Mouse (Mus musculus): ENCODE data around the gene Crygb. TPM values are rescaled to one million over a fixed set of nuclear protein-coding genes. Genes with fewer than 3 reads are reported as not detected.

Crygb gene
- polyA plus RNA-seq, 1 experiment: not detected

DNA sequence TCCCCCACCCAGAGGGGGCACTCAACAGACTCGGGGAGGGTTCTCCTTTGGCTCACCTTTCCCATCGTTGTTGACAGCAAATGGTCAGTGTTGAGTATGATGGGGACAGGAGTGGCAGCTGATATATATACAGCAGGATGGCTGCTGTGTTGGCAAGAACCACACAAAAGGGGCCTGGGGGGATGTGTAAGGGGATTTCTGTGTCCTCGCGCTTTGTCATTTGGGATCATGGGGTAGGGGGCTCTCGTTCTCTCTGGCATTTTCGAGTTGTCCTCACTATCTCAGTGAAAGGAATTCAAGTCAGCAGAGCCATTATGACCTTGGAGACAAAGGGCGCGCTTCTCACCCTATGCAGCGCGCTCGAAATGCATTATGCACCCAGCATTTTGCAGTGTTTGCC is 21.2 kb upstream of the Crygb start, which contains the start of gene Cryga:
Cryga (minus strand) TSS at position 101 of the 400 bp plus-strand sequence.
- TF ChIP-seq USF1 (IDR thresholded peaks at IDR 0.05; ENCODE audit: low read depth): no peak
- no peak for TF ChIP-seq TCF12 (IDR thresholded peaks at IDR 0.05; ENCODE audit: insufficient read depth, poor library complexity, severe bottlenecking)
- Histone ChIP-seq H3K36me3 (ENCODE audit: control insufficient read depth, insufficient read depth) (no peaks in the 10 kb centered on the region), H3K4me3 (no peak within 1 kb of the TSS), H3K27me3 (ENCODE audit: control insufficient read depth, insufficient read depth, insufficient read length) (no peaks in the 10 kb centered on the region), H3K4me2 (ENCODE audit: low read depth) (no peak within 1 kb of the TSS), H3K79me2 (ENCODE audit: control insufficient read depth, insufficient read depth) (no peaks in the 10 kb centered on the region), H3ac (ENCODE audit: control insufficient read depth, insufficient read length) (no peak within 1 kb of the TSS)

GRCm38 (mm10) chr1:65096953-65097352 is 14.9 kb upstream of the Crygb start:
- Histone ChIP-seq H3K79me2 (ENCODE audit: control insufficient read depth, insufficient read depth) (no peaks in the 10 kb centered on the region), H3K27me3 (ENCODE audit: control insufficient read depth, insufficient read depth, insufficient read length) (no peaks in the 10 kb centered on the region), H3K36me3 (ENCODE audit: control insufficient read depth, insufficient read depth) (no peaks in the 10 kb centered on the region), H3ac (ENCODE audit: control insufficient read depth, insufficient read length) (no peak overlapping the region), H3K4me2 (ENCODE audit: low read depth) (no peak overlapping the region), H3K4me3 (no peak overlapping the region)
- TF ChIP-seq MYOG (IDR thresholded peaks at IDR 0.05; ENCODE audit: control insufficient read depth in 1 of 3, insufficient read depth in 1 of 3, insufficient read length in 2 of 3, low read depth in 2 of 3) (no peak), REST (IDR thresholded peaks at IDR 0.05; ENCODE audit: insufficient read depth, insufficient read length) (no peak), TCF3 (IDR thresholded peaks at IDR 0.05; ENCODE audit: insufficient read length, low read depth) (no peak), TCF12 (IDR thresholded peaks at IDR 0.05; ENCODE audit: insufficient read depth, poor library complexity, severe bottlenecking) (no peak), SRF (IDR thresholded peaks at IDR 0.05; ENCODE audit: control insufficient read depth, insufficient read length, low read depth) (no peak), MYOD1 (IDR thresholded peaks at IDR 0.05; ENCODE audit: control insufficient read depth in 1 of 3, insufficient read length in 2 of 3, low read depth in 2 of 3) (no peak), CEBPB (IDR thresholded peaks at IDR 0.05; ENCODE audit: insufficient read depth, poor library complexity, severe bottlenecking) (no peak), POLR2A (IDR thresholded peaks at IDR 0.05; ENCODE audit: insufficient read length, low read depth) (no peak), USF1 (IDR thresholded peaks at IDR 0.05; ENCODE audit: low read depth) (no peak), MAX (IDR thresholded peaks at IDR 0.05; ENCODE audit: low read depth) (no peak), POLR2AphosphoS2 (IDR thresholded peaks at IDR 0.05; ENCODE audit: insufficient read length, low read depth) (no peak), E2F4 (IDR thresholded peaks at IDR 0.05; ENCODE audit: insufficient read depth) (no peak)

GRCm38 (mm10) chr1:65091566-65091965 is 9.5 kb upstream of the Crygb start:
- peak overlapping the region; percentile 48 for H3K4me2 ChIP-seq (ENCODE audit: low read depth)
- H3ac ChIP-seq (ENCODE audit: control insufficient read depth, insufficient read length): no peak overlapping the region
- no peaks in the 10 kb centered on the region for H3K79me2 ChIP-seq (ENCODE audit: control insufficient read depth, insufficient read depth)
- TF ChIP-seq POLR2AphosphoS2 (IDR thresholded peaks at IDR 0.05; ENCODE audit: insufficient read length, low read depth): no peak
- no peak for TF ChIP-seq CEBPB (IDR thresholded peaks at IDR 0.05; ENCODE audit: insufficient read depth, poor library complexity, severe bottlenecking)
- TF ChIP-seq TCF3 (IDR thresholded peaks at IDR 0.05; ENCODE audit: insufficient read length, low read depth): no peak
- TF ChIP-seq TCF12 (IDR thresholded peaks at IDR 0.05; ENCODE audit: insufficient read depth, poor library complexity, severe bottlenecking): no peak
- TF ChIP-seq MYOG (IDR thresholded peaks at IDR 0.05; ENCODE audit: control insufficient read depth in 1 of 3, insufficient read depth in 1 of 3, insufficient read length in 2 of 3, low read depth in 2 of 3): no peak
- no peak for TF ChIP-seq E2F4 (IDR thresholded peaks at IDR 0.05; ENCODE audit: insufficient read depth)
- no peak for TF ChIP-seq USF1 (IDR thresholded peaks at IDR 0.05; ENCODE audit: low read depth)
- no peak for TF ChIP-seq SRF (IDR thresholded peaks at IDR 0.05; ENCODE audit: control insufficient read depth, insufficient read length, low read depth)
- TF ChIP-seq MYOD1 (IDR thresholded peaks at IDR 0.05; ENCODE audit: control insufficient read depth in 1 of 3, insufficient read length in 2 of 3, low read depth in 2 of 3): no peak
- no peaks in the 10 kb centered on the region for H3K27me3 ChIP-seq (ENCODE audit: control insufficient read depth, insufficient read depth, insufficient read length)
- no peaks in the 10 kb centered on the region for H3K36me3 ChIP-seq (ENCODE audit: control insufficient read depth, insufficient read depth)
- no peak overlapping the region for H3K4me3 ChIP-seq

DNA sequence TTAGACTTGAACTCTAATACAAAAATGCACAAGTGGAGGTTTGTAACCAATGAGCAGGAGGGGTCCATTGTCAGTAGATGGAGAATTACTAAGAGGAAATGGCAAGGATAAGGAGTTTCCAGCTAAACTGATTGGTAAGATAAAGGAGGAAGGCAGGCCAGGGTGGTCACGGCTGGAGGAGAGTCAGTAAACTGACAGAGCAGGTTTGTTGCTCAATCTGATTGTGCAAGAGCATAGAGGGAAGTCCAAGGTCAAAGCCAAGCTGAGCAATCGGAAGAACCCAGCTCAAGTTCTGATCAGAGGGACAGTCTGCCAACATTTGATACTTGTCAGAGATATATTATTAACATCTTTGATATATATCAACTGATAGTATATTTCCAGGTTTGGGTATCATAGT is 8.3 kb upstream of the Crygb start:
- Histone ChIP-seq H3K36me3 (ENCODE audit: control insufficient read depth, insufficient read depth) (no peaks in the 10 kb centered on the region), H3K79me2 (ENCODE audit: control insufficient read depth, insufficient read depth) (no peaks in the 10 kb centered on the region), H3K4me2 (ENCODE audit: low read depth) (no peak overlapping the region), H3K27me3 (ENCODE audit: control insufficient read depth, insufficient read depth, insufficient read length) (no peaks in the 10 kb centered on the region), H3ac (ENCODE audit: control insufficient read depth, insufficient read length) (no peak overlapping the region), H3K4me3 (no peak overlapping the region)
- no peak for TF ChIP-seq POLR2A (IDR thresholded peaks at IDR 0.05; ENCODE audit: insufficient read length, low read depth)
- TF ChIP-seq CEBPB (IDR thresholded peaks at IDR 0.05; ENCODE audit: insufficient read depth, poor library complexity, severe bottlenecking): peak; percentile 94

DNA sequence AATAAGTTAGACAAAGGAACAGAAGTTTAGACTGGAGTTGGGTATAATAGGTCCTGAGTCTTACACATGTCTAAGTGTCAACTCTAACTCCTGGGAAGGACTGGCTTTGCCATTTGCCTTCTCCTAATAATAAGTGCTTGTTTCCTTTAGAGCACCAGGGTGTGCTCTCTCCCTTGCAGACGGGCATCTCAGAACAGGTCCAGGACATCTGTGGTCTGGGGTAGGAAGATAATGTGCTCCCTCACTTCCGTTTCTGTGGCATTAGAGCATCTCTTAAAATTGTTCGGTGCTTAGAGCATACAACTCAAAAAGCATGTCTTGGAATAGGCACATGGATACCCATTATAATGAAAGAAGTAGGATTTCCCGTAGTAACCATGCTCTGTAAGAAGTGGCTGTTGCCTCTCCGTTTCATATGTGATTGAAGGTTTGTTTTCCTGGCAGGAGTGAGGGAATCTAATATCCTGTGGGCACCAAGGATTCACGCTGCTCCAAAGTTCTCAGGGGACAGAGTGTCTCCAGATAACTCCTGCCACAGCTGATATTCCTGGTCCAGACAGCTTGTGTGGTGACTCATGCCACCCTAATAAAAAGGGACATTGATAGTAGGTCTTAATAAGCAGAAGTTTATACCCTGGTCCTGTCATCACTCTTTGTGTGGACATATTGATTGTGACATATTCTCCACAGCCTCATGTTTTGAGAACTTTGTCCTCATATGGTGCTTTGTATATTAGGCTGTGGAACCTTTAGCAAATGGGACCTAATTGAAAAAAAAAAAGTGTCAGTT is 6.7 kb upstream of the Crygb start:
- Histone ChIP-seq H3ac (ENCODE audit: control insufficient read depth, insufficient read length) (no peak overlapping the region), H3K36me3 (ENCODE audit: control insufficient read depth, insufficient read depth) (no peaks in the 10 kb centered on the region), H3K79me2 (ENCODE audit: control insufficient read depth, insufficient read depth) (no peaks in the 10 kb centered on the region), H3K27me3 (ENCODE audit: control insufficient read depth, insufficient read depth, insufficient read length) (no peaks in the 10 kb centered on the region), H3K4me2 (ENCODE audit: low read depth) (peak overlapping the region; percentile 70), H3K4me3 (no peak overlapping the region)
- peak; percentile 14 to 54 (median 23) for TF ChIP-seq MYOD1 (IDR thresholded peaks at IDR 0.05; ENCODE audit: control insufficient read depth in 1 of 3, insufficient read length in 2 of 3, low read depth in 2 of 3)
- TF ChIP-seq USF1 (IDR thresholded peaks at IDR 0.05; ENCODE audit: low read depth): no peak
- peak in 2 of 3 experiments; percentile 18 to 46 for TF ChIP-seq MYOG (IDR thresholded peaks at IDR 0.05; ENCODE audit: control insufficient read depth in 1 of 3, insufficient read depth in 1 of 3, insufficient read length in 2 of 3, low read depth in 2 of 3)
- peak; percentile 33; the same call in 1 of the 2 replicates for TF ChIP-seq CEBPB (IDR thresholded peaks at IDR 0.05; ENCODE audit: insufficient read depth, poor library complexity, severe bottlenecking)
